Mouse (Mus musculus) lung, adult 18-20 months (tissue): ENCODE measurements around the gene Ssr1.

Source experiments
- DNase-seq, 2 experiments: peaks; one replicate each; pipeline ENCODE4 v3.0.0; 2022; ENCODE audit warnings: mixed read lengths in 2 of 2

The Ssr1 gene

DNA sequence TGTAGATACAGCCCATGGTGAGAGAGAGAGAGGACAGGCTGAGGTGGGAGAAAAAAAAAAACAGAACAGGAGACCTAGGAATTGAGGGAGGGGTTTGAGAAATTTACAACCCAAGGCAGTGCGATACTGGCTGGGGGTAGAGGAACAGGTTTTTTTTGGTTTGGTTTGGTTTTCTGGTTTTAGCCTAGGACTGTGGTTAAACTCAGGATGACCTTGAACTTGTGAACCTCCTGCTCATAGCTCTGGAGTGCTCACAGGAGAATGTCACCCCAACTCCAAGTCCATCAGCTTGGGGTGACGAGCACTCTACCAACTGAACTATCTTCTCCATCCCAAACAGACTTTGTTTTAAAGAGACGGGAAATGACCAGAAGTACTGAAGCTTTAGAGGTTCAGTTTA is 50.6 kb downstream of the Ssr1 start:
- no peak for DNase-seq

DNA sequence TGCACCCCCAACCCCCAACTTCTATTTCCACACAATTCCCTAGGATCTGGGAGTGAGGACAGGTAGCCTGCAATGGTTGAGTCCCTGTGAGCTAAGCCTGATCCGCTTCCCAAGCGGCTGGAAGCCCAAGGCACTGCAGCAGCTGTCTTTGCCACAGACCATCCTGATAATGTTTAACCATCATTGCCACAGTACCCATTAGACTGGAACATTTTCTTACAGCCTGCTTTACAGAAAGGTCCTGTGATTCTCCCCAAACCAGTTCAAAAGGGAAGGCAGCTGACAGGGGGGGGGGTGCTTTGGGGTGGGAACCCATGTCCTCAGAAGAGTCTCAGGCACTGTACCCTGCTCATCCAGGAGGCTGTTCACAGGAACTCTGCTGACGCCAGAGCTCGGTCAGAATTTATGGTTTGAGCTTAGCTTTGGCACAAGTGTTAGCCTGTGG is 51.1 kb downstream of the Ssr1 start:
- no peak for DNase-seq

DNA sequence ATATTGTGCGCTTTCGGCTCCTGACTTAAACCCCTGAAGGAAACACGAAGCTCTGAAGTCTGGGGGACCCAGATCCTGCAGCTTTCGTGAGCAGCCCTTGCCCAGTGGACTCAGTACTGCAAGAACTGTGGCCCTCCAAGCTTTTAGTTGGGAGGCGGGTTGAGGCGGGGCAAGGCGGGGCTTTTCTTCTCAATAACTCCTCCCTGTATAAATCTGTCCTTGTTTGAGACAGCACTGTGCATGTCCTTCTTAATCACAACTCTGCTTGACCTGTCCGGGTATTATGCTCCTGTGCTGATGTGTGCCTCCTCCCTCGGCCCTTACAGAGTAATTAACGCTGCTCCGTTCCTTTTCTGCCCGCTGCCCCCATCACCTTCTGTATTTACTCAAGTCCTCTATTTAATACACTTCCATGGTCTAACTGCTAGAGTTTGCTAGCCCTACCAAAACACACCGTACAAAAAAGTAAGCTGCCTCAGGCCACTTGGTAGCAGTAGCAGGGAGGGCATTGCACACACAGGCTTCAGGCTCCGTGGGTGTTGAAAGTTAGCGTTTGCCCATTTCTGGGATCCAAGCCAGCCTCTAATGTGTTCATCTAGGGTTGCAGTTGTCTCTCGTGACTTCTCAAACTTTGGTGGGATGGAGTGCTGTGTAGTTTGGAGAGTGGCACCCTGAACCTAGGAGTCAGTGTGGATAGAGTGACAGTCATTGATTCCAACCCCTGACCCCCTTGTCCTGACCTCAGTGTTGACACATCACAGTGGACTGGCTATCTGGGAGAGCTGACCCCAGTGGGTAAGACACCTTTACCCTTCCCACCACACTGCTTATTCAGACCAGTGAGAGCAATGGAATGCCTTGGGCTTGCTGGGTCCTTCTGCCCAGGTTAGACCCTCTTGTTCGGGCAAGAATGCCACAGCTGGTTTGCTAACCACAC is 51.8 kb downstream of the Ssr1 start:
- DNase-seq: no peak

DNA sequence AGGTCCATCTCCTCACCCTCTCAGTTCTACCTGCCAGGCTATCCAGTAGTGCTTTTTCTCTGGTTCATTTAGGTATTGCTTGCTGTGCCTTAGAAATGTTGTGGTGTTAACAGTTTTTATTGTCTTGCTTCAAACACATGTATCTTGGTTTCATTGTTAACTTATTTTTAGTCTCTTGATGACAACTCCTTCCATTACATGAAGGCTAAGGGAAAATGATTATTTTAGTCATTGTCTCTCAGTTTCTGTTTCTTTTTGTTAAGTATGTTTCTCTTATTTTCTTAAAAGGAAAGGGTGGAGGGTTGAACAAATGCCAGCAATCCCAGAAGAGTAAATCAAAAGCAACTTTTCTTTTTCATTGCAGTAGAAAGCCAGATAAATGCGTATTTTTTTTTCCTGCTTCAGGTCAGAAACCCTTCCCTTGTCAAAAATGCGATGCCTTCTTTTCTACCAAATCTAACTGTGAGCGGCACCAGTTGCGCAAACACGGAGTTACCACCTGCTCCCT is 52.8 kb downstream of the Ssr1 start:
- no peak for DNase-seq

DNA sequence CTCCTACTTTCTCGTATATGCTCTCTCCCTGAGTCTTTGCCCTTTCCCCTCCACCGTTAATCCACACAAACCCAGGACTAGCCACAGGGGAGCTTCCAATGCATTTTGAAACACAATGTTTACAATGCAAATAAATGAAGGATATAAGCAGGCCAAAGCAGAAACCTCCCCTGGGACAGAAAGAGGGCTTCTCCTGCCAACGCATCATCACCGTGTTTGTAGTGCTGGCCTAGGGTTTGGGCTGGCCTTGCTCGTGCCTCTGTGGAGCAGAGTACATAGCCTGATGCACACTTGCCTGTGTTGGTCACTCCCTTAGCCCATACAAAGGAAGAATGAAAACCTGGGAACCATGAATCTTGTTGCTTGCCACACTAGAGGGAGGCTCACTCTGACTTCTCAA is 53.4 kb downstream of the Ssr1 start:
- no peak for DNase-seq

DNA sequence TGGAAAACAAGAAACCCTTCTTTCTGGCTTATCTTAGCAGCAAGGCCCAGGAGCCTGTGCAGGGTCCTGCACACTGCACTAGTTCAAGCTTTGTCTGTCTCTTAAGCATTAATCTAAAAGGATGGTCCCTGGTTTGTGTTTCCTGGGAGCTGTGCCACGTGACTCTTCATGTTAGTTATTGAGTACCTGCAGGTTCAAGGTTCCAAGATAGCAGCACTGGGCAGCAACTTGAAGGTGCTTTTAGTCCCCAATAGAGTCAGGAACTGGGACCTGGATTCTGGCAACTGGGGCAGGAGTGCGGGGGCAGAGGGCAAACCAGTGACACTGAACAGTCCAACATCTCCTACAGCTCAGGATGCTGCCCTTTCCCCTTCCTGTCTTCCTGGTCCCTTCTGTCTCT is 53.9 kb downstream of the Ssr1 start:
- no peak for DNase-seq

DNA sequence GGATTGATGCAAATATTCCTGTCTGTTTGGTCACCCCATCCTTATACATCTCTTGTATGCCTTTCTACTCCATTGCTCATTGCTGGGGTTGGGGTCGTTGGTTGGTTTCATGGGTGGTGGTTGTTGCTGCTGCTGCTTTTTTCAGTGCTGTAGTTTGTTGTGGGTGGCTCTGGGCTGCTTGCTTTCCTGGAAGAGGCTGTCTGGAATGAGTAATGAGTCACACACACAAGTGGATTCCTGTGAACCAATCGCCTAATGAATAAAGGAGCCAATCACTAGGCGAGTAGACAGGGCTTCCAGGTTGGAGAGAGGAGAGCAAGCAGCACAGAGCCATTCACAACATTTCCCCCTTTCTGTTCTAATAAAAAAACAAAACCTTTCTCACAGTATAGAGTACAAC is 57.7 kb downstream of the Ssr1 start:
- no peak for DNase-seq

DNA sequence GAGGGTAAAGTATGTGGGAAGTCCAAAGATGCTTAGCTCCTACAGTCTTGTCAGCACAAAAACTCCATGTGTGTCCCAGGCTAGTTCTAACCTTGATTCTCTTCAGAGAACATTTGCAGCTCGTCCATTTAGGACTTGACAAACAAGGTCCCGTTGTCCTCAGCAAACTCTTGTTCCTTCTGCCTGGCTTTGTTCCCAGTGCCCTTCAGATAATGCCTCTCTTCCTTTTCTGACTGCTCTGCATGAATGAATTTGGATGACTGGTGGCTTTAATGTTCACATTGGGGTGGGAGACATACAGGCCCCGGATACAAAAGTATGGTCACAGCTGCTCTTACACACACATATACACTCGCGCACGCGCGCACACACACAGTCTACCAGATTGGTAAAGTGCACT is 59.1 kb downstream of the Ssr1 start:
- no peak for DNase-seq

DNA sequence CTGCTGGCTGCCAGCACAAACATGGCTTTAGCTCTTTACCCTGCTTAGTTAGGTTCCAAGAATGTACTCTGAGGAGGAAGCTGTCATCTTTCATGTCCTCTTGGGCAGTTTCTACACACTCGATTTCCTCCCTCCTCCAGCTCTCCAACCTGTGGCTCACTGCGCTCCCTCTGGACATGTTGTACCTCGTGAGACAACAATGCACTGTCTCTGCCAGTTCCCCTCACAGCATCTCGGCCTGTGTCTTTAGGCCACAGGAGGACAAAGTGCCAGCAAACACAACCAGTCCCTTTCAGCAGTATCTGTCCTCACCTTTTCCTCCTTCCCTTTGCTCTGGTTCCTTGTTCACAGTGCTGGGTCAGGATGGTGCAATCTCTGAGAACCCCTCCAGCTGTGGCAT is 59.9 kb downstream of the Ssr1 start:
- no peak for DNase-seq

DNA sequence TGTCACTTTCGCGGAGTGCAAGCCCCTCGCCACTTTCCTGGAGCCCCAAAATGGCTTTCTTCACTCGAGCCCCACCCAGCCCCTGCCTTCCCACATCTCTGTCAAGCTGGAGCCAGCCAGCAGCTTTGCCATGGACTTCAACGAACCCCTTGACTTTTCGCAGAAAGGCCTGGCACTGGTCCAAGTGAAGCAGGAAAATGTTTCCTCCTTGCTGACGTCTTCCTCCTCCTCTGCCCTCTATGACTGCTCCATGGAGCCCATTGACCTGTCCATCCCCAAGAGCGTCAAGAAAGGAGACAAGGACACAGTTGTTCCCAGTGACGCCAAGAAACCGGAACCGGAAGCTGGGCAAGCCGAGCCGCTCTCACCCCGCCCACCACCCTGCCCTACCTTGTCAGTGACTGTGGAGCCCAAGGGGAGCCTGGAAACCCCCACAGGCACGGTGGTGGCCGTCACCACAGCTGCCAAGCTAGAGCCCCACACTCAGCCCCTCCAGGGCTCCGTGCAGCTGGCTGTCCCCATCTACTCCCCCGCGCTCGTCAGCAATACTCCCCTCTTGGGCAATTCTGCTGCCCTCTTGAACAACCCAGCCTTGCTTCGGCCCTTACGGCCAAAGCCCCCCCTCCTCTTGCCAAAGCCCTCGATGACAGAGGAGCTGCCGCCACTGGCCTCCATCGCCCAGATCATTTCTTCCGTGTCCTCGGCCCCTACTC is 62.7 kb downstream of the Ssr1 start:
- no peak for DNase-seq

DNA sequence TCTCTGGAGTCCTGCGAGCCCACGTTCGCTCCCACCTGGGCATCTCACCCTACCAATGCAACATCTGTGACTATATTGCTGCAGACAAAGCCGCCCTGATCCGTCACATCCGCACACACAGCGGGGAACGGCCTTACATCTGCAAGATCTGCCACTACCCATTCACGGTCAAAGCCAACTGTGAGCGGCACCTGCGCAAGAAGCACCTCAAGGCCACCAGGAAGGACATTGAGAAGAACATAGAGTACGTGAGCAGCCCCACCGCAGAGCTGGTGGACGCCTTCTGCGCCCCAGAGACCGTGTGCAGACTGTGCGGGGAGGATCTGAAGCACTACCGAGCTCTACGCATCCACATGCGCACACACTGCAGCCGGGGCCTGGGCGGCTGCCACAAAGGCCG is 63.4 kb downstream of the Ssr1 start:
- no peak for DNase-seq

DNA sequence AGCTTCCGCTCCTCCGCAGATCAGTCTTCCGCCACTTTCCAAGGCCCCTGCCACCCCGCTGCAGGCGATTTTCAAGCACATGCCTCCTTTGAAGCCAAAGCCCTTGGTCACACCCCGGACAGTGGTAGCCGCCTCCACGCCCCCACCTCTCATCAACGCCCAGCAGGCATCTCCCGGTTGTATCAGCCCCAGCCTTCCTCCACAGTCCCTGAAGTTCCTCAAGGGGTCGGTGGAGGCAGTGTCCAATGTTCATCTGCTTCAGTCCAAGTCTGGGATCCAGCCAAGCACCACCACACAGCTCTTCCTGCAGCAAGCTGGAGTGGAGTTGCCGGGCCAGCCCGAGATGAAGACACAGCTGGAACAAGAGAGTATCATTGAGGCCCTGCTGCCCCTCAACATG is 63.9 kb downstream of the Ssr1 start:
- DNase-seq: no peak

DNA sequence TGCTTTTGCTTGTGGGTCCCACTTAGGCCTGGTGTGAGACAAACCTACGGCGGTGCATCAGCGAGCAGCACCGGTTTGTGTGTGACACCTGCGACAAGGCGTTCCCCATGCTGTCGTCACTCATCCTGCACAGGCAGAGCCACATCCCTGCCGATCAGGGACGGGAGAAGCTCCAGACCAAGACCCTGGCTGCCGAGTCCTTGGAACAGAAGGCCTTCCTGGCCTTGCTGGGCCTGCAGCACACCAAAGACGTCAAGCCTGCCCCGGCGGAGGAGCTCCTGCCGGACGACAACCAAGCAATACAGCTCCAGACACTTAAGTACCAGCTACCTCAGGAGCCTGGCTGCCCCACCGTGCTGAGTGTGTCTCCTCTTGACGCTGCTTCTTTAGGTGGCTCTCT is 64.5 kb downstream of the Ssr1 start:
- DNase-seq: no peak

DNA sequence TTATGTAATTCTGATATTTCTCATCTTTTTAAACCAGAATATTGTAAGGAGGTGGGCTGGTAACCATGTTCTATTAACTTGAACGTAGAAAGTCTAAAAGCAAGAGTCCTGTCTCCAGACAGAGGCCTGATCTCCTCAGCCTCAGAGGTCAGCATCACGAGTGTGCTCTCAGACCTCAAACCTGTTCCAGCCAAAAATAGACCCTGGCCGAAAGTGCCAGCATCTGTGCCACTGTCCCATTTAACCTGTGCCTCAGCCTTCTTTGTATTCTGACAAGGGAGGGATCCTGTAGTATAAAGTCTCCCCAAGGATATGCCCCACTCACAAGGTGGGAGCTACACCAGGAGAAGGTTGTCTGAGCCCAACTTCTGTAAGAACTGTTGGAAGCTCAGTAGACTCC is 67.6 kb downstream of the Ssr1 start:
- no peak for DNase-seq

DNA sequence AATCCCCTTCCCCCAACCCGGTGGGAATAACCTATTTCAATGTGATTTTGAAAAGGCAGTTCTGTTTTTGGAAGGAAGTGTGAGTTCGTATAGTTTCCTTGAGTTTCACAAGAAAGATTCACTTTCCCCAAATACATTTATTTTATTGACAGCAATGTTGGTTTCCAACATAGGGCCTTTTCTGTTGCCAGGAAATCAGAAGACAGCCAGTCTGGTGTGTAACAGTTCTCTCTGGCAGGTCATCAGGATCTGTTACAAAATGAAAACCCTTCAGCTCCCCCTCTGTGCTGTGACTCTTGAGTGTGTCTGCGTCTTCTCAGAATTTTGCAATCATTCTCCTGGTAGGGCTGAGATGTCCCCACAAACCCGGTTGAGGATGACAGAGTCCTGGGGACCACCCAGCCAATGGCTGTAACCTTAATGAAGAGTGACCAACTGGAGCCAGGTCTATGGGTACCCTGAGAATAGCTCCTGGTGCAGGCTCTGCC is 69.5 kb downstream of the Ssr1 start:
- DNase-seq: no peak

DNA sequence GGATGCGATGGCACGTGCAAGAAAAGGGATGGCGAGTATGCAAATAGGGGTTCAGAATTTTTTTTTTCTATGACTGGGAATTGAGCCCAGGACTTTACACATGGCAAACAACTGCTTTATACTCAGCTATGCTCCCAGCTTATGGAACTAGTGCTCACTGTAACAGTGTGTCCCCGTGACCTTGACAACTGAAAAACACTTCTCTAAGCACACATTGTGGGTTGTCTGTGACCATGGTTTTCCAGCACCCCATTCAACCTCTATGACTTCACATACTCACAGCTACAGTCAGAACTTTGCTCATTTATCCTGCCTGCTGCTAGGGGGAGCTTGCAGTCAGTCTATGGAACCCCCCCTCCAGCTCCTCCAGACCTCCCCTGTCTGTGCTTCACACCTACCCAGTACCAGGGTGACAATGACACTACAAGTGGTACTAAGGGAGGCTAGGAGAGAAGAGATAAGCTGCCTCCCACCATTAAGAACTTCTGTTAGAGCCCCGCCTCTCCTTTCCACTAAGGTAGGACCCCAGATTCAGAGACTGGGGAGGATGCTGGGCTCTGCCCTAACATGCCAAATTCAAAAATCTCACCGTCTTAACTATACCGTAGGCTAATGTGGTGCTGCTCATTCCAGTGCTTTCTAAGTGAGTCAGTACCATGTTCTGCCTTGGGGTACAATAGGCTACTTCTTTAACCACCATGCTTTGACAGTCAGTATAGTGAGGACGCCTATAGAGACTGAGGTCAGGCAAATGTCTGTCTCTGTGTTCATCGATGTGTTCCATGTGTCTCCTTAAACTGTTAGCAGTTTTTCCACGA is 70.2 kb downstream of the Ssr1 start:
- DNase-seq: no peak

DNA sequence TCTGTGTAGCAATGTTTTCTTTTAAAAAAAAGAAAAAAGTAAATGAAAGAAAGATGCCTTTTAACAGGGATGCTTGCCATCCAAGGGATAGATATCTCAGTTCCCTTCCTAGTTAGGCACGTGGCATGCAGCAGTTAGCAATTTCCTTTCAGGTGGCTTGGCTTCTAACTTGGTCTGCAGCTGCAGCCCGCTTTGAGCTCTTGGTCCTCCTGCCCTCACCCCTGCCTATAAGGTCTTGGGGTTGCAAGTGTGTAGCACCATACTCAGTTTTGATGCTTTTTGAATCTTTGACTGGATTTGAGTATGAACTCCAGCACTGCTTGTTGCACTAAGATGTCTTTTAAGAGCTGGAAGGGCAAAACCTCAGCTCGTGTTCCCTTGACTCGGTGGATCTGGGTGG is 70.9 kb downstream of the Ssr1 start:
- no peak for DNase-seq

DNA sequence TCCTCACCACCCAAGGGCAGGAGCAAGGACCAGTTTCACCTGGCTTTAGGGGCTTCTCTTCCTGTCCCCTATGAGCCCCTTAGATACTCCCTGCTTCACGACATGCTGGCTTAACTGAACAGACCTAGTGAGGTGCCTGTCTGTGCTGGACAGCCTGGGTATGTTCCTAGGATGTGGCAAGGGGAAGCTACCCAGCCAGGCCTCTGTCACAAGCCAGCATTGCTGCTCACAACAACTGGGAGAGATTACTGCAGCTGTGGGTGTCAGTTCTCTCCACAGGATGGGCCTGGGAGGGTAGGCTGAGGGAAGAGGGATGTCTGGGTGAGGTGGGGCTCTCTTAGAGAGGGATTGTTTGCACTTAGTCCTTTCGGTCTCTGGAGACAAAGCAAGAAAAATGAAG is 73.3 kb downstream of the Ssr1 start:
- no peak for DNase-seq

DNA sequence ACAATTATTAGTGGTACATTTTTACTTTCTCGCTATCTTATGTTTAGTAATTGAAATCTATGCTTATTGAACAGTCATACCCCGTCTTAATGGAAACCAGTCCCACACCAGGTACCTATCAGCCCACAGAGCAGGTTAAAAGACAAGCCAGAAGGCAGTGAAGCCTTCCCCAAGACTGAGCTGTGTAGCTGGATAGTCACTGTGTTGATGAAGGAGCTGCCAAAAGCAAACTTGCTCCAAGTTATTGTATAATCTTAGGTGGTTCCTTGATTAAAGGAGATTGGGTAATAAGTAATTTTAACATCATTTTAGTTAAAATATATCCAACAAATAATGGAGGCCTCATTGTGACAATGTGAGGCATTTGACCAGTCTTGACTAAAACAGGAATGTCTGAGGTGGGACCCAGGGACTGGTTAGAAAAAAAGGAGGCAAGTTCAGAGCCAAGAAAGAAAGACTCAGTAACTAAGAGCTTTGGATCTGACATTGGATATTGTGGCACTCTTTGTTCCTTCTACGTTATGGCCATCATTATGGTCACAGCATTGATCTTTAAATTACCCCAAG is 74.2 kb downstream of the Ssr1 start:
- DNase-seq: no peak

DNA sequence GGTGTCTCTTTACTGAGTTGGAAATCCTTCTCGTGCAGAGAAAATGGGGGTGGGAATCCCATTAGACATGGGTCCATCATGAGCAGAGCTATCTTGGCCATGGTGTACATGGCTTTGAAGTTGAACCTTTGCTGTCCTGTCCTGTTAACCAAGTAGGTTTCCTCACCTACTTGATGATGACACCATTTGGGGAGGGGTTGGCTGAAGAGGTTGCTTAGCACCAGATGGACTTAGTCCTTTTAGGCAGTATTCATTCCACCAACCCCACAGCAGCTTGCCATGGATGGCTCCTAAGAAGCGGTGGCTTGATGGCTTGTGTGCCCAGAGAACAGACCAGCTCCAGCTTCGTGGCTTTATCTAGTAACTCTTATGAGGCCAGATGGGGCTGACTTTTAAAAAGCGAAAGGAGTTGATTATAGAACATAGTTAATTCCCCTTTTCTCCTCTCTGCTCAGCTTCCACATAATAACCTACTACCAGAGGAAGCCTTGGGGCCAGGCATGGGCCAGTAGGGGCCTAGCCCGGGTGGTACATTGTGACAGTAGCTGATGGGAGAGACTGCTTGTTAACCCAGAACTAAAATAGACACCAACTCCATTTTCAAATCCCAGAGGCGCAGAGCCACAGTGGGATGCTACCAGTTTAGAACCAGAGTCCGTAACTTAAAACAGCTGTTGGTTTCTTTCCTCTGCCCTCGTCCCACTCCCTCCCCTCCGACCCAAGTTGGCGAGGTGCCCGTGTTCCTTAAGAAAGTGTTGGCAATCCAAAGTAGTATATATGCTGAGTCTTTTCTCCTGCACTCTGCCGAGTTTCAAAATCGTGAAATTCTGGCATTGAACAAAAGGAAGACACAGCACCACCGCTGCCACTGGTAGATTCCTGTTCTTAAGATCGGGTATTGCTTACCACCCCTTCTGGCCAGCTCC is 75.4 kb downstream of the Ssr1 start:
- no peak for DNase-seq
